Mouse (Mus musculus) left cerebral cortex, postnatal 36 days (tissue): ENCODE measurements at regions not wholly inside any gene's neighbourhood (a gene's known extent, or its start where the extent isn't known, plus 50 kb on each side); places are given as distances from the start of the nearest gene placed in this dataset.
A peak's percentile ranks its signal among the peaks of the same experiment; 100 is the strongest.

Source experiments
- DNase-seq, 2 experiments: peaks; one replicate each; pipeline ENCODE4 v3.0.0; 2021 to 2022; ENCODE audit warnings: low spot score in 2 of 2, mixed read lengths in 1 of 2
- intact Hi-C: fragments of 180-260 bp; cut with DNase I; formaldehyde crosslinking; loops from one replicate; pipeline ENCODE4 v1.15.1; 2025

DNA sequence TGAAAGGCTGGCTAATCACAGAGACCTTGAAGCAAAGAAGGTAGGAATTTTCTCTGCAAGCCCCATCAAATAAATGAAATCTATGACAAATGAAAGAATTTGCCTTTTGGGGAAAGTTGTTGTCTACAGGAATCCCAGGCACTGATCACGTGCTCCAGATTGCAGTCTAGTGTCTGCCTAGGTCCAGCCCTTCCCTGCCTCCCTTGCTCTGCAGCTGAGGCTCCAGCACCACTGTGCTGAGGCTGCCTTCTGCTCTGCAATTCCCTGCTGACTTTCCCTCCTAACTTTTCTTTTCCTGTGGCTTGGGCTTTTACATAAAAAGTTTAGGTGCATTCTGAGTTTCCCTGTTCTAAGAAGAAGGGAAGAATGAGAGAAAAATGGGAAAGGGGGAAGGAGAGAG lies 653.6 kb downstream of the Bcl11a start:
- no peak for DNase-seq
- intact Hi-C loops: no loop called here

DNA sequence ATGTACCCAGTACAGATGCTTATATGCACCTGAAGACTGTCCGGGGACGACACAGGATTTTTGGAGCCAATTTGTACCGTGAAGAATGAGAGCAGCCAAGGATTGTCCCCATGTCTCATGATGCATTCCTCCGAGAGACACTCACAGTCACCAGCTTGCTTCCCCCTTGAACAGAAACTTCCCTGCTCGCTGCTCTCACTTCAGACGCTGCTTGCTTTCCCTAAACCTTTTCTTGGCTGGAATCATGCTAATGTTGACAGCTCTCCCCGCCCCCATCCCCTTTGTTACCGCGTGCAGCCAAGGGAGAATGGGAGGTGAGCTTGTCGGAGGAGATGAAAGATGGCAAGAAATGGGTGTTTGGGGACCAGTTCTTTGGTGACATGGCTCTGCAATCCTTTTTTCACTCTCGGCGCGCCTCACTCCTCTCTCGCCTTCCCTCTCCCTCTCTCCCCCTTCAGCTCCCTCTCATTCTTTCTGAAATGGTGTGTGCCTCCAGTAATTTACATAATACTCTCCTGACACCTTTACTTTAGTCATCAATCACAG lies 661.9 kb downstream of the Bcl11a start:
- intact Hi-C loops: no loop called here
- peak in 1 of 2 experiments; percentile 23 for DNase-seq

DNA sequence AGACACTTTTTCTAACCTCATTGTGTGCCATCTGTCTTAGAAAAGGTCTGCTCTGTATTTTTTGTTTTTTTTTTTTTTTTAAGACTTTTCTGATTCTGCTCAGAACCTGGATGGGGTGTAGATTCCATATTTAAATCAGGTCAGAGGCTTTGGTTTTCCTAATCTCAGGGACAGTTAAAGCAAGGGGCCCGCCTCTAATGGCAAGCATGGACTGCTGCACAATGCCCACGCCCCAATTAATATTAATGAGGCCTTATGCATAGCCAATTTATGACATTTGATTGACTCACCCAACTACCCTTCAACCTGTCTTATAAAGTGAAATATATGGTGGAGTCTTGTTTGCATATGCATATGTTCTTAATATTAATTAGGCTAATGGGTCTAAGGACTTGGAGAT lies 662.6 kb downstream of the Bcl11a start:
- no peak for DNase-seq
- intact Hi-C loops: no loop called here

DNA sequence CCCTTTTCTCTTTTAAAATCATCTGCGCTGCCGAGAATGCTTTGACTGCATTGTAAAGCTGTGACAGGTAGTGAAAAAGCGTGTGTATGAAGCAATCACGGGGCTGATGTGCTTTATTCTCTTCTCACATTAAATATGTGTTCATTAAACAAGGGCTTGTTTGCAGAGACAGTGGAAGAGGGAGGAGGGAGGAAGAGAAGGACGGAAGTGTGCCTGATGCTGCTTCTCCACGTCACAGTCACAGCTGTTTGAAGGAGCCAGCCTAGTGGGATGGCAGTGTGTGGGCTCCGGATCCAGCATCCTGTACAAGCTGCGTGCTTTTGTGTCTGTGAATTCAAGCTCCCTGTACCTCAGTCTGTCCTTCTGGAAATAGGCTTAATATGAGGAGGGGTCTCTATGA lies 664.7 kb downstream of the Bcl11a start:
- peak; percentile 49 for DNase-seq

DNA sequence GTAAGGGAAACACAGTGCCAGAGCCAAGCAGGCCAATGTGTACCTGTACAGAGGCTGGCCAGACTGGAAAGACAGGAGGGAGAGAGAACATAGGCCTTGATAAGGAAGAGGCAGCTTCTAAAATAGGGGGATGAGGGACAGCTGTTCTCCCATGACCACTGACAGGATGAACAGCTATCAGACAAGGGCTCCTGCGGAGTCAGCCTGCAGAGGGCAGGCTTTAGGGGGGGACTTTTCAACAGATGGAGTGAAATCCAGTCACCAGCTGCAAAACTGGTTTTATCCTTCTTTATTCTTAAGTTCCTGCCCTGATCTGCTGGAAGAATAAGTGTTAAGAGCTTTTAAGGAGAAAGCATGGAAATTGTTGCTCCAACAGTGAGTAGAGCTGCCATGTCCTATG lies 665.6 kb downstream of the Bcl11a start:
- intact Hi-C loops: no loop called here
- DNase-seq: no peak

More for the DNA sequence above, 664.7 kb downstream of the Bcl11a start:
- intact Hi-C loops: no loop called here

DNA sequence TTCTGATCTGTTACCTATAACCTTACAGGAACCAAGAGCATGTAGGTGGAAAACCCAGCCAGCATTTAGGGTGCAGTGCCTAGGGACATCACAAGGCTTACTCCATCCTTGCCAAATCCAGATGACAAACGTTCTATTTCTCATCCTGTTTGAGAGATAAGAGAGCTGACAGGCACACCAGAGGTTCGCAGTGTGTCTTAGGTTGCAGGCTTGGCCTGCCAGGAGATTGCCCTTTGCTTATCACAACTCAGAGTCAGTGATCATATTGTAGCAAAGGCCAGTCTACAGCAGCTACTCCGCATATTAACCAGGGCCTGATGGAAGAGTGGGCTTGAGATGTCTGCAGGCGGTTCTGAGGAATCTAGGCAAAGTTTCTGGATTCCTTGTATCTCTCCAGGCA lies 668.0 kb downstream of the Bcl11a start:
- no peak for DNase-seq
- intact Hi-C loops: no loop called here

DNA sequence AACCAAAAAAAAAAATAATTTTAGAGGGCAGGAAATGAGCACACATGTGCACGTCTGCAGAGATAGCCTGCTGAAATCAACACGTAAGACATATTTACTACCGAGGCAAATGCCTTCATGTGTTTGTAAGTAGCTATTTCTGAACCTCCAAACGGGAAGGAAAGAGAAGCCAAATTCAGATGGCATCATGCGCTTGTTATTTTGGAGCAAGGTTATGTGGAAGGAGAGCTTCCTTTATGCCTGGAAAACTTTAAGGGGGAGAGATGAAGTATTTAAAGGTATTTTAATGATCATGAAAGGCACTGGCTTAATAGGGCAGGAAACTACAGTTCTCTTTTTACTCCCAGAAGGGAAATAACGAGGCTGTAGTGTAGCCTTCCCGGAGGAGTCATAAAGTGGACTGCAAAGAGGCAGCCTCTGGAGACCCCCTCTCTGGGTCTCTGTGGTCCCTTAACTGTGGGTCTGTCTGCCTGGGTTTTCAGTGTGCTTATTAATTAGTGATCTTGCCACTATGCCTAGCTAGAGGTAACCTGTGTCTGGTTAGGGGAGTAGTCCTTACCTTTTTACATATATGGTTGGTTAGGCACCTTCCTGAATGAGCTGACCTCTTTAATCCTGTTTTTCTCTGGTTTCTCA lies 672.4 kb downstream of the Bcl11a start:
- intact Hi-C loops: no loop called here
- DNase-seq: no peak

DNA sequence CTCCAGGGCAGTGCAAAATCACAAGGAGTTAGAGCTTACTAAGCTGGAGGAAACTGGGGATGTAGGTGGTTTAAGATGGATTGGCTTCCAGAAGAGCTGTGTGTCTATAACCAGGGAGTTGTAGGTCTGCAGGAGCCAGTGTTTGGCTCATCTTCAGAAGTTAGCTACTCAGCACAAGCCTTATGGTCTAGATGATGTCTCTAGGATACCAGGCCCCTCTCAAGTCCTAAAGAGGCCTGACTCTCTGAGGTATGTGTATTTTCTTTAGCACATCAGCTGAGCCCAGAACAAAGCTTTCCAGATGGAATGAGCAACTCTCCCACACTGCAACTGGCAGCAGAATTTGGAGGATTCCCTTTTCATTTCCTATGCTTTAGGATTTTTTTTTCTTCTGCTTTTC lies 680.3 kb downstream of the Bcl11a start:
- intact Hi-C loops: no loop called here
- DNase-seq: peak; percentile 52 to 53

DNA sequence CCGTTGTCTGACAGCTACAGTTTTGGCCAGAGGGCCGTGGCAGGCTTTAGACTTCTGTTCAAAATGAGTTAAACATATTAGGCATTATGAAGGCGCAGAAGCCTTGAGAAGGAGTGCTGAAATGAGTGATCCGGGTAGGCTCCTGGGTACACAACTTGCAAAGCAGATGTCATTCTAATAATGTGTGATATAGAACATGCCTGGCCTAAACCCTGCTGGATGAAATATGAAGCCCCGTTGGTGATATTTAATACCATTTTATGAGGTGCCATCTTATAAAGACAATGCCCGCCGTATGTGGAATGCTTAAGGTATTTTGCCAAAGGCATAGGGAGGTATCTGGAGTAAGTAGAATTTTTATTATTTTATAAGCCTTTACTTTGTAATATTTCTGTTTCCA lies 705.6 kb downstream of the Bcl11a start:
- DNase-seq: no peak
- intact Hi-C loops: no loop called here

DNA sequence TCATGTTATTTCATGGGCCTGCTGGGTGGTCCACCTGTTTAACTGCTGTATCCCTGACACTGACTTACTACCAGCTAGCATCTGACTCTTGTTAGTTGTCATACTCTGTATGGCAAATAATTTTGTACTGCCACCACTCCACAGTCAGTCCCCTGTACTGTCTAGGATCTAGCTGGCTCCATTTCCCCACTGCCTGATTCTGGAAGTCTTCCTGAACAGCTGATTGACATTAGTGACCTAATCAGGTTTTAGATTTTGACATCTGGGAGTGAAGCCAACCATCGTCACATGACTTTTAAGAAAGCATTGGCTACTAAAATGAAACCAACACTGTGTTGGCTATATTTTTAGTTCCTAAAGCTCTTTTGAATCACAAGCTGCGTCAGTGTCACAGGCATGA lies 711.3 kb downstream of the Bcl11a start:
- no peak for DNase-seq
- intact Hi-C loops: no loop called here

DNA sequence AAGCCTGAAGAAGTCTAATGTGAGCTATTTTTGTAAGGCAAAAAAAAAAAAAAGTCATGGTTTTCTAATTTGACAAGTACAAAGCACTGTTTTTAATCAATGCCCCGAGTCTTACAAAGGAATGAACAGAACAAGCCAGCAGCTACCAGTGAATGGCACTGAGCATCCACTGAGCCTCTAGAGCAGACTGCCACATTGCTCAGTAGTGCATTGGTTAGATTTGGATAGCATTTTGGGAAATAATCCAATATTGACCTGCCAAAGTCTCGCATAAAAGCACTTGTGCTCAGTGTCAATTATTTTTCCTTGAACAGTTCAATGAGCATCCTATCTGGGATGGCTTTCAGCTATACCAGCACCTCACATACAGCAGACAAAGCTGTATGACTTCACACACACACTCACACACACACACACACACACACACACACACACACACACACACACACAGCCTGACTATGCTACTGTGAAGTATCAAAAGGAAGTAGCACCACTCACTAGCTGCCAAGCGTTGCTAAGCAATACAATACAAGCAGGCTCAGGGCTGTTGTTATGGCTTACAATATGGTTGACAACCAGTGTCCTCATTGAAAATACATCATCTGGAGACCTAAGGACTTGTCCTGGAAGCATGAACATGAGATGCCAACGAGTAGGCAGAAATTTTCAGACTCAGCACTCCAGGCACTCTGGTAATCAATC lies 717.8 kb downstream of the Bcl11a start:
- no peak for DNase-seq

DNA sequence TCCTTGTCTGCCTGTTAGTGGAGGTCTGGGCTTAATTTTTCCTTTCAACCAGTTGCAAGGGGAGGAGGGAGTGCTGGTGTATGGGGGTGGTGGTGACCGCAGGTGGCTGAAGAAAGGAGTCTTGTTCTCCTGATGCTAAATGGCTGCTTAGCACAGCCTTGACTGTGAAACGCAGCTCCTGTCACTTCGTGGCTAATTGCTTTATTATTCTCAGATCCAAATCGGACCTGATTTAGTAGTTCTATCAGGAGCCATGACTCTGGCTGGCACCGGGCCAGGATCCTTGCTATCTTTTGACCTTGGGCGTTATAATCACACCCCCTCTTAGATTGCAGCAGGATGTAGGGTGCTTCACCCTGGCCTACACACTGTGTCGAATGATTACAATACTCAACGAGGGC lies 726.8 kb downstream of the Bcl11a start:
- no peak for DNase-seq

More for the DNA sequence above, 717.8 kb downstream of the Bcl11a start:
- intact Hi-C loops: no loop called here

DNA sequence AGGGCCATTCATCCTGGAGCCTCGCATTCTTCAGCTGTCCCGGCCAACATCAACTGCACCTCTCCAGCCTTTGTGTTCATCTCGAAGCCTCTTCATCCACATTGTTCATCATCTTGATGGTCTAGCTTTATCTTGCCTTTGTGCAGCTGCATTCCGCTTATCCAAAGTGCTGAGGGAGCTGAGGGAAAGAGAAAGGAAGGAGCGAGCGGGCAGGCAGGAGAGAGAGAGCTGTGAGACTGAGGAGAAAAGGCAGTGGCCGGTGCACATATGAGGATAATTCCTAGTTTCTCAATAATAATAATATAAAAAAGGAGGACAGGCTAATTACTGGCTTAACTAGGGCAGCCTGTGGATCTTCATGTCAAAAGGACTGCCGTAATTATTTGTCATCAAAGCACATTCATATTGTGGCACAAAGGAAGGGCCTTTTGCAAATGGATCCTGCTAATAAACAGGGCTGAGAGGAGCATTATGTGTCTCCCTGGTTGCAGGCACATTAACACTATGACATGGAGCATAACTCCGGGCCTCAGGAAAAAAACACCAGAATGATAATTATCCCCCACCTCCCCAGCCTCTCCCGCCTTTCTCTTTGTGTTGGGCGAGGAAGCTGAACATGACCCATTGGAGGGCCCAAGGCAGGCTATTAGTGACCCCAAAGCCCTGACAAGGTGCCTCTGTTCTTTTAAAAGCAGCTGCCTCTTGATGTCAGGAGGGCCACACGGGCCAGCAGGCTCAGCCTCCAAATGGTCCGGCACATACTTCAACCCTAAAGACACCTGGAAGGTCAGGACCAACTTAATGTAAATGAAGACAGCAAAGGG lies 751.9 kb downstream of the Bcl11a start:
- intact Hi-C loops: no loop called here
- no peak for DNase-seq

More for the DNA sequence above, 726.8 kb downstream of the Bcl11a start:
- intact Hi-C loops: no loop called here

DNA sequence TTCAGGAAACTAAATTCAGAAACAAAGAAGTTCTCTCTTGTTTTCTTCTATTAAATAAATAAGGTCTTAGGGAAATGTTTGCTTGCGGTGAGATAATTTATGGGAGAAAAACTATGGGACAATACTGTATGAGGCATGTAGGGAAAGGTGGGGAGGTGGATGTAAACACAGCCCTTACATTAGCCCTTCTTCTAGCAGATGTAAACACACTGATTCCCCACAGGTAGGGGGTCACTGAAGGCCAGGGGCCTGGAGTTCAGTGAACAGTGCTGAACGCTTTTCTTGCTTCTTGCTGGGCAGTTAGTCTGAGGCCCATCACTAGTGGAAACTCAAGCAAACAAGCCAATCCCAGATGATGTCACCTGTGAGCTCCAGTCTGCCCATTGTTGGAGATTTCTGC lies 752.6 kb downstream of the Bcl11a start:
- no peak for DNase-seq
- intact Hi-C loops: no loop called here

DNA sequence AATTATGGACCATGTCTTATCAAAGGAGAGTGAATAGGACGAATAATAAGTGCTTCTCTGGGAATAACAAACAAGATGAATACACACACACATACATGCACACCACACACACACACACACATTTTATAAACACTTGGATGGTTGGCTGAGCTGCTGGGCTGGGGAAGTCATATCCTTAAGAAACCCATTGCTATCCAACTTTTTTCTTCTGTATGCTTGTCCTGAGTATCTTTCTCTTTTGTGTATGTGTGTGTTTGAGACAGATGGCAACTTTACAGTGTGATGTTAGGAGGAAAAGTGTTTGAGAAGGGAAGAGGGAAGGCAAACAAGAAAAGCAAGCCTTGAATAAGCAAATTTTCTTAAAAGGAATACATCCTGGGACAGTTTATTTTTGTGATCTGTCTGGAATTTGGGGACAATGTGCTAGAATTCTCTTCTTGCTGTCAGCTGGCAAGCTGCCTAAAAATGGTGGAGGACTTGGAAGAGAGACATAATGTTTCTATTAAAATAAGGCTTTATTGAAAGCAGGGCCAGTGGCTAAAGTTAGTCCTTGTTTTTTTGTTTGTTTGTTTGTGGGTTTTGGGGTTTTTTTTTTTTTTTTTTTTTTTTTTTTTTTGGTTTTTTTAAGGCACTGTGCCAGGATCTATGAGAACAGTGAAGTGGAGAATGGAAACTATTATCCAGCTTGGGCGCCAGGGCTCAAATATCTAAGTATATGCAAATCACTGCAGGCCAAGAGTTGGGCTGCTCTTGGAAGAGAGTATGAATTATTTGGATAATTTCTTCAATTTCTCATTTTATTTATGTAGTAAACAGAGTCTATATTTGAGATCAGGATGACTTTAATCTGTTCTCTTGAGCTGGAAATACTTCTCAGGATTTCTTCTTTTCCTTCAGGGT lies 766.2 kb downstream of the Bcl11a start:
- DNase-seq: no peak
- intact Hi-C loops: no loop called here

DNA sequence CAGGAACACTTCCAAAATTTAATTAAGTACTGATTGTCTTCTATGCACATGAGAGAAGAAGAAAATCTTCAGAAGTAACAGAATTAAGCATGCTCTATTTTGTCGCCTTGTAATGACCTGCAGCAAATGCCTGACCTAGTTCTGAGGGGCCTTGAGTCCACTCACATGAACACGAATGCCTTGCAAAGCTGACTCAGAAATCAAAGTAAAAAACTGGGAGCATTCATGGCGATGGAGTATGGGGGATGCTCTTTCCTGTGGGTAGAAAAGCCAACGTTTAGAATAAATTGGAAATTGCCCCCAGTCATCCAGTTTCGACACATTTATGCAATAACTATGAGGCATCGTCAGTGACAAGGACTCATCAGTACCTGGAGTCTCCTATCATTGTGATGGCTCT lies 779.1 kb downstream of the Bcl11a start:
- intact Hi-C loops: no loop called here
- DNase-seq: no peak

DNA sequence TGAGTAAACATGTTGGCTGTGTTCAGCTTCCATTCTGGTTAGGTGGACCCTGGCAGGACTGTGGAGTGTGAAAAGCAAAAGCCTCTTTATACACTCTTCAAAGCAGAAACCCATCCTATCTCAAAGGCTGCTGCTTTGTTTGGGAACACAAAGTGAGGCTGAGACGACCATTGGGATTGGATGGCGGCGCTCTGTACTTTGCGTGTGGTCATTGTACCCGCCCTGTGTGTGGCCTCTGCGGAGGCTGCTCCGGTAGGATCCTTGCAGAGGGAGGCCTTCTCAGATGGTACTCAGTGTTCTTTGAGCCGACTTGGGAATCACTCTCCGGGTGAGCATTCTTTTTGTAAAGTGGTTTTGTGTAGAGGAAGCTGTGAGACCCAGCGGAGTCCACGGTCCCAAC lies 786.8 kb downstream of the Bcl11a start:
- no peak for DNase-seq
- intact Hi-C loops: no loop called here

DNA sequence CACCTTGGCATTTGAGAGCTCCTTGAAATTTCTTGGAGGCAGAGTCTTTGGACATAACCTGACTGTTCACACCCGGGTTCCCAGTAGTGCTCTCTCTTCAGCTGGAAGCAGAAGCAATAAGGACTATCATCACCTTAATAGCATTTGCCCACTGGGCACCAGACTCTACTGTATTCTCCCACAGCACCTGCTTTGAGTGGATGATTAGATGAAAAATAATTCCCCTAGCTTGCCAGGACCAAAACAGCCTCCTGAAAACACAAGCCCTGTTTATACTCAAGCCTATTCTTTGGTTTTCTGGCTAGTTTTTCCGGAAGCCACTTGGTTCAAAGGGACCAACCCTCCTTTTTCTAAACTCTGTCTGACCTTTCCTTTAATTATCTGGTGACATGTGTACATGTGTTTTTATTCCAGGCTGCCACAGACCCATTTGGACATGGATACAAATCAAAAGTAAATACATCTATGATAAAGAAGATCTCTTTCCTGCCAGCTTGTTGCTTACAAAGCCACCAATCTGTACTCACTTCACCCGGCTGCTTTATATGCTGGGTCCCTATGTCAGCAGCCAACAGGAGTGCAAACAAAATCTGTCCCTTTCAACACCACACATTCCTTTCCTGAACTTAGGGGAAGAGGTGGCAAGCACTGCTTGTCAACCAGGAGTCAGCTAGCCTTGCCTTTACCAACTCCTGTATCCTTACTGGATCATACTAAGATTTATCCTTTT lies 787.4 kb downstream of the Bcl11a start:
- intact Hi-C loops: no loop called here

More for the DNA sequence above, 787.4 kb downstream of the Bcl11a start:
- no peak for DNase-seq
